Mouse (Mus musculus) E14TG2a.4 (cell line): ENCODE results near the gene Dock4.

Experiments used
- H3K27me3 ChIP-seq: 2 replicates; pipeline ENCODE4 v1.6.1; 2014; ENCODE audit warnings: low read length, control low read depth; ENCODE audit not compliant: insufficient read depth
- H3K36me3 ChIP-seq: 2 replicates; pipeline ENCODE4 v1.6.1; 2014; ENCODE audit warnings: low read length, control low read depth; ENCODE audit not compliant: insufficient read depth
- H3K4me1 ChIP-seq: replicated peaks from 2 replicates; pipeline ENCODE4 v1.6.1; 2014; ENCODE audit warnings: low read depth, low read length, control low read depth
- H3K4me3 ChIP-seq: replicated peaks from 2 replicates; pipeline ENCODE4 v1.5.1; 2014; ENCODE audit warnings: mild to moderate bottlenecking, low read length
- H3K9me3 ChIP-seq: 2 replicates; pipeline ENCODE4 v1.6.1; 2014; ENCODE audit warnings: low read length, control low read depth
- CTCF ChIP-seq: conservative IDR thresholded peaks from 2 replicates; pipeline ENCODE4 v1.5.1; 2014; ENCODE audit warnings: low read length
- NANOG ChIP-seq: IDR thresholded peaks from 2 replicates; pipeline ENCODE4 v1.6.1; 2014; ENCODE audit warnings: borderline replicate concordance, low read length, mixed read lengths
- POU5F1 ChIP-seq: IDR thresholded peaks from 2 replicates; pipeline ENCODE4 v1.6.1; 2014; ENCODE audit warnings: low read length, borderline replicate concordance

Dock4 gene

GRCm38 (mm10) chr12:40789379-40790361 lies 343.9 kb downstream of the Dock4 start:
- Histone ChIP-seq H3K36me3 (no peaks in the 10 kb centered on the region), H3K4me3 (no peak overlapping the region), H3K27me3 (no peaks in the 10 kb centered on the region), H3K9me3 (no peaks in the 10 kb centered on the region), H3K4me1 (peaks cover 10% of the 10 kb centered on the region)
- TF ChIP-seq CTCF = no peak
- no peak for TF ChIP-seq NANOG
- no peak for TF ChIP-seq POU5F1

- Histone ChIP-seq H3K27me3 (no peaks in the 10 kb centered on the region), H3K36me3 (no peaks in the 10 kb centered on the region), H3K4me3 (no peak overlapping the region), H3K4me1 (peaks cover 24% of the 10 kb centered on the region), H3K9me3 (no peaks in the 10 kb centered on the region)
- no peak for TF ChIP-seq NANOG
- no peak for TF ChIP-seq POU5F1
- TF ChIP-seq CTCF = no peak
Measured at GRCm38 (mm10) chr12:40791221-40791620, 345.5 kb downstream of the Dock4 start.

- Histone ChIP-seq H3K27me3 (no peaks in the 10 kb centered on the region), H3K36me3 (no peaks in the 10 kb centered on the region), H3K9me3 (no peaks in the 10 kb centered on the region), H3K4me1 (peaks cover 34% of the 10 kb centered on the region), H3K4me3 (no peak overlapping the region)
- TF ChIP-seq POU5F1 (no peak), NANOG (no peak), CTCF (no peak)
Measured at GRCm38 (mm10) chr12:40792184-40792650, 346.5 kb downstream of the Dock4 start.

- Histone ChIP-seq H3K9me3 (no peaks in the 10 kb centered on the region), H3K27me3 (no peaks in the 10 kb centered on the region), H3K4me3 (no peak overlapping the region), H3K4me1 (peaks cover 45% of the 10 kb centered on the region), H3K36me3 (no peaks in the 10 kb centered on the region)
- no peak for TF ChIP-seq POU5F1
- no peak for TF ChIP-seq NANOG
- no peak for TF ChIP-seq CTCF
Measured at GRCm38 (mm10) chr12:40794066-40794465, 348.3 kb downstream of the Dock4 start.

- no peak for TF ChIP-seq POU5F1
- no peak for TF ChIP-seq CTCF
- no peak for TF ChIP-seq NANOG
- Histone ChIP-seq H3K36me3 (no peaks in the 10 kb centered on the region), H3K9me3 (no peaks in the 10 kb centered on the region), H3K4me3 (no peak overlapping the region), H3K4me1 (peaks cover 45% of the 10 kb centered on the region), H3K27me3 (no peaks in the 10 kb centered on the region)
Measured at GRCm38 (mm10) chr12:40794756-40795155, 349.0 kb downstream of the Dock4 start.

GRCm38 (mm10) chr12:40795768-40796167 lies 350.0 kb downstream of the Dock4 start:
- no peak for TF ChIP-seq CTCF
- TF ChIP-seq NANOG = no peak
- Histone ChIP-seq H3K27me3 (no peaks in the 10 kb centered on the region), H3K4me1 (peaks cover 45% of the 10 kb centered on the region), H3K9me3 (no peaks in the 10 kb centered on the region), H3K4me3 (no peak overlapping the region), H3K36me3 (no peaks in the 10 kb centered on the region)

GRCm38 (mm10) chr12:40796813-40797491 lies 351.2 kb downstream of the Dock4 start:
- Histone ChIP-seq H3K36me3 (no peaks in the 10 kb centered on the region), H3K27me3 (no peaks in the 10 kb centered on the region), H3K4me3 (no peak overlapping the region), H3K9me3 (no peaks in the 10 kb centered on the region), H3K4me1 (peaks cover 47% of the 10 kb centered on the region)
- TF ChIP-seq POU5F1 (no peak), CTCF (no peak), NANOG (no peak)

- Histone ChIP-seq H3K27me3 (no peaks in the 10 kb centered on the region), H3K4me3 (no peak overlapping the region), H3K4me1 (peaks cover 45% of the 10 kb centered on the region), H3K9me3 (no peaks in the 10 kb centered on the region), H3K36me3 (no peaks in the 10 kb centered on the region)
- TF ChIP-seq POU5F1 (no peak), NANOG (peak; percentile 14; the same call in 1 of the 2 replicates)
Measured at GRCm38 (mm10) chr12:40797561-40798343, 352.0 kb downstream of the Dock4 start.
